Mouse (Mus musculus): ENCODE measurements at regions not wholly inside any gene's neighbourhood (a gene's known extent, or its start where the extent isn't known, plus 50 kb on each side); places are given as distances from the start of the nearest gene placed in this dataset.
A peak's percentile ranks its signal among the peaks of the same experiment; 100 is the strongest.

DNA sequence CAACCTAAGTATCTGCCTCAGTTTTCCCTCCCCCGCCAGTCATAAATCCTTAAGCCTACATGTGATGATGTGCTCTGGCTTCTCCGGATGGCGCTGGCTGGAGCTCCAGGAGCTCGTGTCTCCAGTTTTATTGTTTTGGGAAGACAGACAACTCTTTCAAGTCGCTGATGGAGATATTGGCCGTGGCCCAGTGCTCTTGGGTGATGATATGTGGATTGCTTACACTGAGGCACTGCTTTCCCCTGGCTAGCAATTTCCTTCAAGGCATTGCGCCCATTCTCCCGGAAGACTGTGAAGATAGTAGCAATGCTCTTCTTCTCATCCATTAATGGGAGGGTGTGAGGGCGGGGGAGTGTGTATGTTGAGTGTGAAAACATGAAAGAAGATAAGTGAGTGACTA is 287.1 kb downstream of the Mtx2 start:
- WGBS = 69% methylated on average over 9 of the region's 9 CpGs
- Histone ChIP-seq H3K36me3 (no peaks in the 10 kb centered on the region), H3K9me3 (replicated peaks) (no peaks in the 10 kb centered on the region), H3K4me1 (replicated peaks) (peaks cover 4% of the 10 kb centered on the region), H3K9ac (no peak overlapping the region), H3K27me3 (replicated peaks) (0 out of 2 replicates have a peak, but pooled peaks cover 4% of the 10 kb centered on the region), H3K4me2 (no peak overlapping the region), H3K4me3 (no peak overlapping the region), H3K27ac (ENCODE audit: poor library complexity, severe bottlenecking) (no peak overlapping the region)
- ATAC-seq (ENCODE audit: insufficient number of reproducible peaks, low FRiP score) = no peak

DNA sequence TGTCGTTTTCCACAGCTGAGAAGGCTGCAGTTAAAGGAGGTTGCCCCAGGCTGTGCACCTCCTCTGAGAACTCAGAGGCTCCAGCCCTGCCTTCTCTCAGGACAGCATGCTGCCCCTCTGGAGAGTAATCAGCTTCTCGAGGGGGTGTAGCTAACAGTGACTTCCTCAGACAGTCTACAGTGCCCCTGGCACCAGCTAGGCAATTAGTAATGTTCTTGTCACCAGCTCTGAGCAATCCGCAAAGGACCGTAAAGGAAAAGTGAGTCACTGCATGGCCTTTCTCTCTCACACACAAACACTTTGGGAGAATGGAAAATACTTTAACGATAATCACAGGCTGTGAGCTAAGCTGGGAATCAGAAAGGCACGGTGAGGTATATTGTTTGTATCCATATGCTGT is 288.8 kb downstream of the Mtx2 start:
- peaks cover 4% of the 10 kb centered on the region; the same call in 1 of the 2 replicates for H3K27me3 ChIP-seq (replicated peaks)
- 0 out of 2 replicates have a peak, but pooled peaks have one; percentile 36 for ATAC-seq (ENCODE audit: insufficient number of reproducible peaks, low FRiP score)

DNA sequence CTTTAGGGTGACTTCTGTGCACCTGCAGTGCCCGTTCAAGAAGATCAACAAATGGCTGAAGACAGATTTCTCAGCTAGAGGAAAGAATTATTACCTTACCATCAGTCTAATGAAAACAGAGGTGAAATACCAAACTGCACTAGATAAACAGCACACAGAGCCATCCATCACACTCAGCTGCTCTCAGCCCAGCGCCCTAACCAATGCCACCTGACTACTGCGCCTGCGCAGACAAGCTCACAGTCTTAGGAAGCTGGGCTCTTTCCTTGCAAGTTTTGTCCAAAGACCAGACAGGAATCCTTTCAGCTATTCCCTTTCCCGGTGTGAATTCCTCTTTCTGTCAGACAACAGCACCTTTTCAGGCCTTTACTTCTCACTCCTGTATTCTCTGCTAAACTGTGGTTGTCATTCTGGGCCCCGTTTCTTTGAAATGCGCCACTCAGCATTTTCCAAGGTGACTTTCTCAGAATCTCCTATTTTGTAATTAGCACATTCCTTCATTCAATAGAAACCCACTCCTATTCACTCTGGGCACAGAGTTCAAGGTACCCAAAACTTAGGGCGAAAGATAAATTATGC is 292.8 kb downstream of the Mtx2 start:
- H3K4me3 ChIP-seq = no peak overlapping the region
- H3K36me3 ChIP-seq = no peaks in the 10 kb centered on the region
- no peak overlapping the region for H3K4me2 ChIP-seq
- H3K4me1 ChIP-seq (replicated peaks) = peaks cover 3% of the 10 kb centered on the region
- H3K9me3 ChIP-seq (replicated peaks) = no peaks in the 10 kb centered on the region
- H3K27me3 ChIP-seq (replicated peaks) = peaks cover 4% of the 10 kb centered on the region; the same call in 1 of the 2 replicates
- 81% methylated on average over 8 of the region's 8 CpGs for WGBS
- H3K9ac ChIP-seq = no peak overlapping the region
- ATAC-seq (ENCODE audit: insufficient number of reproducible peaks, low FRiP score) = no peak
- H3K27ac ChIP-seq (ENCODE audit: poor library complexity, severe bottlenecking) = no peak overlapping the region

More for the DNA sequence above, 288.8 kb downstream of the Mtx2 start:
- no peaks in the 10 kb centered on the region for H3K9me3 ChIP-seq (replicated peaks)
- peaks cover 4% of the 10 kb centered on the region for H3K4me1 ChIP-seq (replicated peaks)
- no peaks in the 10 kb centered on the region for H3K36me3 ChIP-seq
- no peak overlapping the region for H3K9ac ChIP-seq
- no peak overlapping the region for H3K4me2 ChIP-seq
- 35% methylated on average over 6 of the region's 6 CpGs for WGBS
- no peak overlapping the region for H3K27ac ChIP-seq (ENCODE audit: poor library complexity, severe bottlenecking)
- H3K4me3 ChIP-seq = no peak overlapping the region

DNA sequence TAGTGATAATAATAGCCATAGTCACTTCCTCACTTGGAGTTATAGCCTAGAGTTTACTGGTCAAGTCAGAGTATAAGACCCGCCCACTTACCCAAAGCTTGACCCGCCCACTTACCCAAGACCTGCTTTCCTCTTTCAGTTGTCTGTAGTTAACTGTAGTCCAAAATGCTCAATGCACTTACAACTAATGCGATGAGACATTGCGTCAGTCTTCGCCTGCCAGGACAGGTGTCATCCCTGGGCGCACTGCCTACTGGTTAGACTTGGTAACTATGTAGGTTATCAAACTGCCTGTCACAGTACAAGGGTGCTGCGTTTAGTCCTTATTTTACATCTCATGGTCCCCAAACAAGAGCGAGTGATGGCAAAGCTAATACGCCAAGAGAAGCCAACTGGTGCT is 294.0 kb downstream of the Mtx2 start:
- Histone ChIP-seq H3K4me1 (replicated peaks) (no peaks in the 10 kb centered on the region), H3K27me3 (replicated peaks) (peaks cover 4% of the 10 kb centered on the region; the same call in 1 of the 2 replicates), H3K27ac (ENCODE audit: poor library complexity, severe bottlenecking) (no peak overlapping the region), H3K36me3 (no peaks in the 10 kb centered on the region), H3K4me2 (no peak overlapping the region), H3K4me3 (no peak overlapping the region), H3K9ac (no peak overlapping the region), H3K9me3 (replicated peaks) (no peaks in the 10 kb centered on the region)
- no peak for ATAC-seq (ENCODE audit: insufficient number of reproducible peaks, low FRiP score)
- WGBS = 86% methylated on average over 9 of the region's 9 CpGs

DNA sequence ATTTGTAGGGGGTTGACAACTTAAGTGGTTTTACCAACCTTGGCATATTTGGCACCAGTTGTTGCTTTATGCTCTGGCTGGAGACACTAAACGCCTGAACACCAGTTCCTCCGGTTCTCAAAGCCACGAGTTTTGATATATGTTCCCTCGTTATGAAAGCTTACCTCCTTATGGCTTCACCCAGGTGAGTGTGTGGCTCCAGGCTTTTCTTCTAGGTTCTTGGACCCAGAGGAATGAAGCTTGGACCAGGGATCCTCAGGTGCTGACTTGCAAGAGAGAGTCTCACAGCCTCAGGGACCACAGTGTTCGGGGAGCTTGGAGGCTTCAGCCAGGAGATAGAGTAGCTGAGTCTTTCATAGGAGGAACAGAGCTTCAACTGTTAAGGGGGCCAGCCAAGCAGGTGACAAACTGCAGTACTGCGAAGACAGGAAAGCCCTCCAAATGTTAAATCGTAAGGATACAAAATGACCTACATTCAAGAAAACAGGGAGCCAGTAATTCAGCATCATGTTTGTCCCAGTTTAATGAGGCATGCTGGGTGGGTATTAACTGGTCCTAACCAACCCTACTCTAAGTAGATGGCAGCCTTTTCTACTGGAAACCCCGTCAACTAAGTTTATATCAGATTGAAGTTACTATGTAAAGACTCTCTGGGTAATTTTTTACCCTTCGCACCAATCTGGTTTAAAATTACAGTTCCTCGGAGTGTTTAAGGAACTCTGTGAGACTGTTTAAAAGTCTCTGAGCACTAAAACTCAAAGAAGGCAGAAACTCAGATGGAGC is 307.9 kb downstream of the Mtx2 start:
- Histone ChIP-seq H3K27me3 (replicated peaks) (peaks cover 35% of the 10 kb centered on the region), H3K9ac (no peak overlapping the region), H3K36me3 (no peaks in the 10 kb centered on the region), H3K4me1 (replicated peaks) (peaks cover 9% of the 10 kb centered on the region), H3K4me2 (no peak overlapping the region), H3K27ac (ENCODE audit: poor library complexity, severe bottlenecking) (no peak overlapping the region), H3K4me3 (no peak overlapping the region), H3K9me3 (replicated peaks) (no peaks in the 10 kb centered on the region)
- WGBS = 81% methylated on average over 10 of the region's 10 CpGs
- no peak for ATAC-seq (ENCODE audit: insufficient number of reproducible peaks, low FRiP score)

DNA sequence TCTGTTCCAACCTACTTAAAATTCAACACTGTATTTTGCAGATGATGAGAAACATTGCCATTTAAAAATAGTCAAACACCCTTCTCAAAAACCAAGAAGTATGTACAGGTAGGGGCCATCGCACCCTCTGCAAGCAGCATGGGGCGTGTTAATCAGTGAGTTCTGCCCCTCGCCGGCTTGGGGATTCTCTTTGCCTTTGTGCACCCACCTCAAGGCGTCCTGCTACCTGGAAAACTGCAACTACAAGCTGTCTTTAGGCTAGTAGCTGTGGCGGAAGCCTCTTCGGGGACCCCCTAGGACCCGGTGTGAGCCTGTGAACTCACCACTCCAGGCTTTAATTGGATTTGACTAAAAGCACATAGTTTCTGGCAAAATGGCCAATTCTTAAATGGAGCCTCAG is 311.0 kb downstream of the Mtx2 start:
- Histone ChIP-seq H3K27me3 (replicated peaks) (peaks cover 60% of the 10 kb centered on the region), H3K4me2 (no peak overlapping the region), H3K9me3 (replicated peaks) (no peaks in the 10 kb centered on the region), H3K36me3 (no peaks in the 10 kb centered on the region), H3K4me3 (no peak overlapping the region), H3K27ac (ENCODE audit: poor library complexity, severe bottlenecking) (no peak overlapping the region), H3K4me1 (replicated peaks) (peaks cover 9% of the 10 kb centered on the region), H3K9ac (no peak overlapping the region)
- 15% methylated on average over 8 of the region's 8 CpGs for WGBS
- ATAC-seq (ENCODE audit: insufficient number of reproducible peaks, low FRiP score) = no peak

DNA sequence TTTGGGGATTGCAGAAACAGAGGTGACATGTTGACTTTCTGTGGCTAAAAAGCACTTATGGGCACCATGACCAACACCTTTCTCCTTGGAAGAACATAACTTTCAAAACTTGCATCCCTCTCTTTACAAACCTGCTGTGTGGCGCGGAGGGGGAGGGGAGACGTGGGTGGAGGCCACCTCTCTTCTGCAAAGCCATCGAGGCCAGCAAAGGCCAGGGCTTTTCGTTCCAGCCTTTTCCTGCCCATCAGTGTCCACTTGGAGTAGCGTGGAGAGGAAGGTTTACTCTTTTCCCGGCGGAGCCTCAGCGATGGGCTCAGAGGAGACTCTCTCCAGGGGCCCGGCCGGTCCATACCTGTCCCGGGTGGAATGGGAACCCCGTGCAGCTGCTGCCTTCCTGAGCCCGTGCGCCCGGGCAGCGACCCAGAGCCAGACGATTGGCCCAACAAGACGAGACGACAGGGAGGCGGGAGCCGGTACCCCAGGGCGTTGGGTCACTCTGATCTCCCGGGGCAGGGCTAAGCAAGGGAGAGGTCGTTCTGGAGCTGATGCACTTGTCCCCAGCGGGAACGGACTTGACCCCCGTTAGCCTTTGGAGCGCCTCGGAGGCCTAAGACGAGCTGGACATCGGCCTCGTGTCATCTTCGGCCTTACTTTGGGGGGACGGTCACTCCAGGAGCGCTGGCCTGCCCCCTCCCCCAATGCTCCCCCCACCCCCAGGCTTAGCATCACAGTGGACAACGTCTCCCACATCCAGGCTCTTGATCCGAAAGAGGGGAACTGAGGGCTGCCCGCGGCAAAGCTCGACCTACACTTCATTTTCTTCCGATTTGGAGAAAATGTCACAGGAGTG is 311.8 kb downstream of the Mtx2 start:
- 2% methylated on average over 42 of the region's 42 CpGs for WGBS
- Histone ChIP-seq H3K4me2 (peak overlapping the region; percentile 82), H3K4me1 (replicated peaks) (peaks cover 11% of the 10 kb centered on the region), H3K9me3 (replicated peaks) (no peaks in the 10 kb centered on the region), H3K27ac (ENCODE audit: poor library complexity, severe bottlenecking) (no peak overlapping the region), H3K9ac (peak overlapping the region; percentile 52), H3K4me3 (peak overlapping the region; percentile 46), H3K36me3 (no peaks in the 10 kb centered on the region), H3K27me3 (replicated peaks) (peaks cover 57% of the 10 kb centered on the region)
- no peak for ATAC-seq (ENCODE audit: insufficient number of reproducible peaks, low FRiP score)

DNA sequence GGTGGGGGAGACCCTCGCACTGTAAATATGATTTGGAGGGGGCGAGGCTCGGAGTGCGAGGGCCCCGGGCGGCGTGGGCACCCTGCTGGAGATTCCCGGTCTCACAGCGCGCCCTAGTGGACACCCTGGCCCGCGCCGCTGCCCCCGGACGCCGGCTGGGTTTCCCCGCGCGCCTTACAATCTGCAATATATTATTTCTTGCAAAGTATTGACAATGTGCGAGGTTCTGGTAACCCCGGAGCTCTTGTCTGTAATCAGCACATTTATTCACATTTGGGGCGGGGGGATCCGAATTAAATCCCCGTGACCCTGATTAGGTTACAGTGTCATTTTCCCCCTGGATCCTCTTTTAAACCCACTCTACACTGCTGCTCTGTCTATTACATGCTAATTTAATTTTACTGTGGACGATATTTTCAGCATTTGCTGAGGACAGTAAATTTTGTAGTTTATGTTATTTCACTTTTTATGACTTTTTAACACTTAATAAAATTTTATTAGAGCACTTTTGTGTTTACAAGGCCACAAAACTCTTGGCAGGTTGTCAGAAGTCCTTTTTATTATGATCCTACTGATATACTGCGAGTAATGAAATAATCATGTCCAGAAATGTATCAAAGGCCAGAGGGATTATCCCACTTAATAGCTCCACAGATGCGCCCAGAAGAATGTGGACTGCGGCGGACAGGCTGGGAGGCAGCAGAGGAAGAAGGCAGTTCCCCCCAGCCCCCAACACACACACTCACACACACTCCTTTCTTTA is 312.6 kb downstream of the Mtx2 start:
- WGBS = 7% methylated on average over 29 of the region's 29 CpGs
- peak overlapping the region; percentile 82 for H3K4me2 ChIP-seq
- no peaks in the 10 kb centered on the region for H3K36me3 ChIP-seq
- peaks cover 14% of the 10 kb centered on the region for H3K4me1 ChIP-seq (replicated peaks)
- ATAC-seq (ENCODE audit: insufficient number of reproducible peaks, low FRiP score) = no peak
- H3K27me3 ChIP-seq (replicated peaks) = peaks cover 59% of the 10 kb centered on the region
- no peaks in the 10 kb centered on the region for H3K9me3 ChIP-seq (replicated peaks)
- peak overlapping the region; percentile 46 for H3K4me3 ChIP-seq
- peak overlapping the region; percentile 52 for H3K9ac ChIP-seq
- no peak overlapping the region for H3K27ac ChIP-seq (ENCODE audit: poor library complexity, severe bottlenecking)

DNA sequence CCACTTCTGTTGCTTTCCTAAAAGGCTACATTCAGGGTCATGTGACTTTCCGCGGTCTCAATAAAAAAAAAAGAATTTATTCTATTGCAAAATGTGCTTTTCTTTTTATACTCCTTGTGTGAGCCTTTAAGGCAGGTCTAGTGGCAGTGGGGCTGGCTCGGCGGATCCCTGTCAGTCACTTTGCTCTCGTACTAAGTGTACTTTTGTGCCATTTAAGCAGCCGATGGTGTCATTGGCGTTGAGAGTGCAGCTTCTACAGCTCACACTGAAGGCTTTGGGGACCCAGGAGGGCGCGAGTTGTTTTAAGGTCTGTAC is 313.1 kb downstream of the Mtx2 start:
- no peak overlapping the region for H3K4me2 ChIP-seq
- no peak overlapping the region for H3K4me3 ChIP-seq
- ATAC-seq (ENCODE audit: insufficient number of reproducible peaks, low FRiP score) = no peak
- H3K9me3 ChIP-seq (replicated peaks) = no peaks in the 10 kb centered on the region
- peaks cover 59% of the 10 kb centered on the region for H3K27me3 ChIP-seq (replicated peaks)
- H3K36me3 ChIP-seq = no peaks in the 10 kb centered on the region
- 31% methylated on average over 9 of the region's 9 CpGs for WGBS
- no peak overlapping the region for H3K27ac ChIP-seq (ENCODE audit: poor library complexity, severe bottlenecking)
- peaks cover 14% of the 10 kb centered on the region for H3K4me1 ChIP-seq (replicated peaks)
- H3K9ac ChIP-seq = no peak overlapping the region

DNA sequence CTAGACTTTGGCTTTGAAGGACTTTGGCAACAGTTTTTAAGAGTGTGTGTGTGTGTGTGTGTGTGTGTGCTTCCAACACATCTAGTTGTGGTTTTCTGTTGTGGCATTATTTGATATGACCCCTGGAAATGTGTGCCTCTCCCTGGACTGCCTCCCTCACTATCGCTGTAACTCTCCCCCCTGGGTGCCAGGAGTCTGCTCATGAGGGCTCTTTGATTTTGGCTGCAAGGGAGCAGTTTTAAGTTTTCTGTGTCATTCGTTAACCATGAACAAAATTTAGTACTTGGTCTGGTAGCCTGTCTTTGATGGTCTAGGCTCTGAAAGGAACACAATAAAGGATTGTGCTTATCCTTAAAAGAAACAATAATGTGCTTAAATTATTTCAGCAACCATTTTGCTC is 313.9 kb downstream of the Mtx2 start:
- Histone ChIP-seq H3K36me3 (no peaks in the 10 kb centered on the region), H3K9ac (no peak overlapping the region), H3K4me1 (replicated peaks) (peaks cover 14% of the 10 kb centered on the region), H3K27ac (ENCODE audit: poor library complexity, severe bottlenecking) (no peak overlapping the region), H3K9me3 (replicated peaks) (no peaks in the 10 kb centered on the region), H3K27me3 (replicated peaks) (peaks cover 64% of the 10 kb centered on the region), H3K4me3 (no peak overlapping the region), H3K4me2 (no peak overlapping the region)
- ATAC-seq (ENCODE audit: insufficient number of reproducible peaks, low FRiP score) = no peak
- 64% methylated on average over 2 of the region's 2 CpGs for WGBS

DNA sequence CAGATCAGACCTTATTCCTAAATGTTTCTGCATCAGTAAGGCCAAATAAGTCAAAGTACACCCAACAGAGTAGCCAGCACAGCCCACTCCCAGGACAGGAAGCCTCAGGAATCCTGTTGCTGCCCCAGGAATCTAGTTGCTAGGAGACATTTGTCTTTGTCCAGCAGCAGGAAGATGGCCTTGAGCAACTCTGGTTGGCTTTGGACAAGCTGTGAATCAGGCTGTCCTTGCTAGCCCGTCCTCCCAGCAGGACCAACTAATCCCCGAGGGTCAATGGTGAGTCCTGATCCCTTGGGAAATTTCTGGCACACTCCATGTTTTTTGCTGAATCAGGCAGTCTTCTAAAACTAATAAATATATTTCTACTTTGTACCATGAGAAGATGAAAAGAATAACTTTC is 317.1 kb downstream of the Mtx2 start:
- Histone ChIP-seq H3K9ac (no peak overlapping the region), H3K4me2 (no peak overlapping the region), H3K27me3 (replicated peaks) (peaks cover 65% of the 10 kb centered on the region), H3K36me3 (no peaks in the 10 kb centered on the region), H3K9me3 (replicated peaks) (no peaks in the 10 kb centered on the region), H3K4me3 (no peak overlapping the region), H3K27ac (ENCODE audit: poor library complexity, severe bottlenecking) (no peak overlapping the region), H3K4me1 (replicated peaks) (peaks cover 6% of the 10 kb centered on the region; the same call in 1 of the 2 replicates)
- ATAC-seq (ENCODE audit: insufficient number of reproducible peaks, low FRiP score) = no peak
- WGBS = 21% methylated on average over 2 of the region's 2 CpGs

All from heart, embryonic 12.5 days (tissue).